Mouse (Mus musculus) lung, postnatal 0 days (tissue): ENCODE results near the gene Ppargc1a.

Experiments
- CTCF ChIP-seq: IDR thresholded peaks from 2 replicates; pipeline ENCODE4 v1.5.1; 2016; ENCODE audit warnings: antibody characterized with exemption, mild to moderate bottlenecking
- EP300 ChIP-seq: IDR thresholded peaks from 2 replicates; pipeline ENCODE4 v1.6.1; 2016; ENCODE audit warnings: antibody characterized with exemption, mild to moderate bottlenecking, control low read depth

GRCm38 (mm10) chr5:51479859-51480258 is 87.7 kb downstream of the Ppargc1a start:
- TF ChIP-seq CTCF (no peak), EP300 (no peak)
